Mouse (Mus musculus) intestine, embryonic 15.5 days (tissue): Measurements from ENCODE around the gene Syt15. TPM values are rescaled to one million over a fixed set of nuclear protein-coding genes. Genes with fewer than 3 reads are reported as not detected.

Experiments
- ATAC-seq: fragments of 200-750 bp; cut with Nextera tagmentation; 2 replicates; pipeline ENCODE4 v1.8.0; 2017; ENCODE audit warnings: moderate TSS enrichment, moderate library complexity
- H3K27ac ChIP-seq: fragments of 300-500 bp; sonication (generic); 2 replicates; pipeline ENCODE4 v1.5.1; 2015; ENCODE audit warnings: mild to moderate bottlenecking, inconsistent platforms
- H3K27me3 ChIP-seq: fragments of 300-500 bp; sonication (generic); replicated peaks from 2 replicates; pipeline ENCODE4 v1.6.1; 2015; ENCODE audit warnings: inconsistent platforms
- H3K36me3 ChIP-seq: fragments of 300-500 bp; sonication (generic); 2 replicates; pipeline ENCODE4 v1.6.1; 2015; ENCODE audit warnings: inconsistent platforms
- H3K4me1 ChIP-seq: fragments of 300-500 bp; sonication (generic); replicated peaks from 2 replicates; pipeline ENCODE4 v1.6.1; 2015; ENCODE audit warnings: inconsistent platforms
- H3K4me2 ChIP-seq: fragments of 300-500 bp; sonication (generic); replicated peaks from 2 replicates; pipeline ENCODE4 v1.6.1; 2015; ENCODE audit warnings: mild to moderate bottlenecking, inconsistent platforms
- H3K4me3 ChIP-seq: fragments of 300-500 bp; sonication (generic); replicated peaks from 2 replicates; pipeline ENCODE4 v1.5.1; 2015; ENCODE audit warnings: inconsistent platforms
- H3K9ac ChIP-seq: fragments of 300-500 bp; sonication (generic); 2 replicates; pipeline ENCODE4 v1.6.1; 2015; ENCODE audit warnings: inconsistent platforms
- H3K9me3 ChIP-seq: fragments of 300-500 bp; sonication (generic); 2 replicates; pipeline ENCODE4 v1.6.1; 2016; ENCODE audit warnings: inconsistent platforms
- WGBS: fragments of 180-500 bp; shearing (Covaris S2); methylation state at CpG from one replicate; pipeline ENCODE4 v1.1.7; 2015; 5-methylcytosine and 5-hydroxymethylcytosine counted together
- polyA plus RNA-seq: library from polyadenylated mRNA; unstranded; fragments of >200 nt; fragmentation: Nextera tagmentation; extraction: Ambion mirVana; gene quantifications from 2 replicates; pipeline ENCODE4 v1.2.1, GENCODE M21; 2015

The Syt15 gene
- polyA plus RNA-seq, 1 experiment from 2014 or later: 0.73 TPM

DNA sequence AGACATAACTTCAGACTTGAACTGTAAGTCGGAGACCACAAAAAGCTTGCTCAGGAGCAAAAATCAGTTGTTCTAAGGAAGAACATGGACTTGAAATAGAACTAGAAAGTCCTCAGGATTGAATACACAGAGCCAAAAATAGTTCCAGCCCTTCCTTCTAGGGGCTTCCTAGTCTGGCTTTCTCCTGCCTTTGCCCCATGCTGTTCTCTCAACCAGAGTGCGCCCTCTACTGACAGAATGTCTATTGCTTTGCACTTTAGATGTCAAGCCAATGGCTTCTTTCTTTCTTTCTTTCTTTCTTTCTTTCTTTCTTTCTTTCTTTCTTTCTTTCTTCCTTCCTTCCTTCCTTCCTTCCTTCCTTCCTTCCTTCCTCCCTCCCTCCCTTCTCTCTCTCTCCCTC lies 10.7 kb upstream of the Syt15 start:
- no peaks in the 10 kb centered on the region for H3K9me3 ChIP-seq
- H3K9ac ChIP-seq: no peak overlapping the region
- H3K27ac ChIP-seq: no peak overlapping the region
- ATAC-seq: no peak
- H3K4me1 ChIP-seq: no peaks in the 10 kb centered on the region
- 54% methylated on average over 2 of the region's 2 CpGs for WGBS
- H3K36me3 ChIP-seq: no peaks in the 10 kb centered on the region
- H3K4me2 ChIP-seq: no peak overlapping the region
- H3K27me3 ChIP-seq: no peaks in the 10 kb centered on the region
- H3K4me3 ChIP-seq: no peak overlapping the region

DNA sequence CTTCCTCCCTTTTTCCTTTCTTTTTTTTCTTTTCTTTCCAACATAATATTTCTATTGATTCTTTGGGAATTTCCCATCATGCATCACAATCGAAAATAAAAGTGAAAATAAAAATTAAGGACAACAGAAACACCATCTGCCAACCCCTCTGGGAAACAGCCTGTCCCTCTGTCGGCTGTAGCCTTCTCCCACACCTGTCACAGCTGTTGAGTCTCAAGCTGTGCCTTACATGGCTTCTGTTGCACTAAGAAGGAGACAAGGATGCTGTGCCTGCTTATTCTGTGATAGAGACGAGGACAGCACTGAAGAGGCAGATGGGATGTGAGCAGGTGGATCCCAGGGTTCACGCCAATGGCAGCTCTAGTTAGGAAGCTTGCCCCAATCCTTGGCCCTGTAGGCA lies 10.3 kb upstream of the Syt15 start:
- Histone ChIP-seq H3K4me2 (no peak overlapping the region), H3K4me3 (no peak overlapping the region), H3K27ac (no peak overlapping the region), H3K36me3 (no peaks in the 10 kb centered on the region), H3K4me1 (no peaks in the 10 kb centered on the region), H3K9ac (no peak overlapping the region), H3K27me3 (no peaks in the 10 kb centered on the region), H3K9me3 (no peaks in the 10 kb centered on the region)
- ATAC-seq: no peak
- 60% methylated on average over 4 of the region's 4 CpGs for WGBS

DNA sequence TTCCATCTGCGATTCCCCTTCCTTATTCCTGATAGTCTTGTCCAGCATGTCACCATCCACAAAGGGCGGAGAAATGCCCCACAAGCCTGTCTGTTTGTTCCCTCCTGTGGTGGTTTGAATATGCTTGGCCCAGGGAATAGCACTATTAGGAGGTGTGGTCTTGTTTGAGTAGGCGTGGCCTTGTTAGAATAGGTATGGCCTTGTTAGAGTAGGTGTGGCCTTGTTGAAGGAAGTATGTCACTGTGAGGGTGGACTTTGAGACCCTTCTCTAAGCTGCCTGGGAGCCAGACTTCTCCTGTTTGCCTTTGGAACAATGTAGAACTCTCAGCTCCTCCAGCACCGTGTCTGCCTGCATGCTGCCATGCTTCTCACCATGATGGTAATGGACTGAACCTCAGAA lies 9.5 kb upstream of the Syt15 start:
- Histone ChIP-seq H3K36me3 (no peaks in the 10 kb centered on the region), H3K4me3 (no peak overlapping the region), H3K4me2 (no peak overlapping the region), H3K4me1 (no peaks in the 10 kb centered on the region), H3K27ac (no peak overlapping the region), H3K27me3 (no peaks in the 10 kb centered on the region), H3K9me3 (no peaks in the 10 kb centered on the region), H3K9ac (no peak overlapping the region)
- WGBS: 89% methylated on average over 4 of the region's 4 CpGs
- peak; percentile 59; the same call in 1 of the 2 replicates for ATAC-seq

DNA sequence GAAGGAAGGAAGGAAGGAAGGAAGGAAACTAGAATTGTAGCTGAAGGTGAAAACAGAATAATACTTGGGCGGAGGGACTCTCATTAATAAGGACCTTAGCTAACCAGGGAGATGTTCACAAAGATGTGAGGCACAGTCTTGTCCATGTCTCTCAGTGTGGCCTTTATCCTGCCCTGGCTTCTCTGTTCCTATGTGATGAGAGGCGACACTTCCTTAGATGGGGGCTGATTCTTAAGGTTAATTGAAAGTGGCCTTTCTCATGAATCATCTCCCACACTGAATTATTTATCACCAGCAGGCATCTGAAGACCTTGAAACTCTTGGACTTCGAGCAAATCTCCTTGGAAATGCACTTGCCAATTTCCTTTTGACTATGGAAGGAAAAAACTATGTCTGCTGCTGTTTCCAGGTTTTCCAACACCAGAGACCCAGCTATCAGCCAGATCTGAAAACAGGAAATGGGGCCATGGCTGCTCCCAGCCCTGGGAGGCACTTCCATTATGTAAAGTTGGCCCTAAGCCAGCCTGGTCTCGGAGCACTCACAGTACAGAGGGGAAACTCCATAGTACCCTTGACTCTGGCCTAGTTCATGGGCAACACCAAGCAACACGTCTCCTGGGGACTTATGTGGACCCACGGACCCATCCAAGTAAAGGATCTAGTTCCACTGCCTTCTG lies 3.8 kb upstream of the Syt15 start:
- no peak overlapping the region for H3K4me3 ChIP-seq
- H3K27ac ChIP-seq: no peak overlapping the region
- no peaks in the 10 kb centered on the region for H3K9me3 ChIP-seq
- H3K4me1 ChIP-seq: peaks cover 7% of the 10 kb centered on the region; the same call in 1 of the 2 replicates
- 64% methylated on average over 6 of the region's 6 CpGs for WGBS
- H3K4me2 ChIP-seq: no peak overlapping the region
- no peaks in the 10 kb centered on the region for H3K36me3 ChIP-seq
- H3K9ac ChIP-seq: no peak overlapping the region
- ATAC-seq: peak; percentile 63
- H3K27me3 ChIP-seq: peaks cover 22% of the 10 kb centered on the region

DNA sequence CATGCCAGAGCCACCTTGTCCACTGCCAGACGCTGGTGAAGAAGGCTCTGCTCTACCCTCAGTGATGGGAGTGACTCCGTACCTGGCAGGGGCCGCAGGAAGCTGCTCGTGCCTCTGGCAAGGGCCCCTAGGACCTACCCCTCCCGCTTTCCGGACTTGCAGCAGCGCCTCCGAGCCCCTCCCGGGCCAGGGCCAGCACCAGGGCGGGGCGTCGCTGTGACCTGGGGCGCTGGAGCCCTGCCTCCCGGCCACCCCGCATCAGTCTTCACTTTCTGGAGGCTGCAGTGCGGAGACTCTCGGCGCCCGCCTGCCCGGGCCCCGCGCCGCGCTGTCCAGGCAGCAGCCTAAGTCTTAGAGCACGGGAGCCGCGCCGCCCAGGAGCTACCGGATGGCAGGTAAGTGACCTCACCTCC lies 397 bp downstream of the Syt15 start:
- Histone ChIP-seq H3K4me2 (peak overlapping the region; percentile 68), H3K4me1 (peaks cover 7% of the 10 kb centered on the region; the same call in 1 of the 2 replicates), H3K36me3 (no peaks in the 10 kb centered on the region), H3K9me3 (no peaks in the 10 kb centered on the region), H3K27me3 (peaks cover 28% of the 10 kb centered on the region), H3K27ac (no peak overlapping the region), H3K9ac (peak overlapping the region; percentile 32; the same call in 1 of the 2 replicates), H3K4me3 (peak overlapping the region; percentile 36)
- peak; percentile 58 for ATAC-seq
- 1% methylated on average over 29 of the region's 29 CpGs for WGBS

DNA sequence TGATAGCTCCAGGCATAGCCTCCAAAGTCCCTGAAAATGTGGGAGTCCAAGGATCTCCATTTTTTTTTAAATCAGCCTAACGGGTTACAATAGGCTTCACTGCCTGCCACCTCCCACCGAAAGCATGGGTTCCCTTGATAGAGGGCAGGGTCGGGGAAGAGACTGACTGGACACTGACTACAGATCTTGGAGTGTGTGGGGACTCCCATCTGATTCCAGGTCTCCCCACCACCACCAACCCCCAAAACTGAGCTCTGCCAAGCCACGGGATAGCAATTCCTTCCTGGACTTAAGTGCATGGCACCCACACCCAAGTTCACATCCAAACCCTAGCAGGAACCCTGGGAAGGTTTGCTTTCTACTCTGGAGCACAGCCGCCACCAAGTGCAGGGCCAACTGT lies 1.0 kb downstream of the Syt15 start:
- 76% methylated on average over 5 of the region's 5 CpGs for WGBS
- Histone ChIP-seq H3K9me3 (no peaks in the 10 kb centered on the region), H3K4me3 (no peak overlapping the region), H3K9ac (no peak overlapping the region), H3K27me3 (peaks cover 28% of the 10 kb centered on the region), H3K4me1 (peaks cover 7% of the 10 kb centered on the region; the same call in 1 of the 2 replicates), H3K36me3 (no peaks in the 10 kb centered on the region), H3K27ac (no peak overlapping the region), H3K4me2 (peak overlapping the region; percentile 68)
- no peak for ATAC-seq

DNA sequence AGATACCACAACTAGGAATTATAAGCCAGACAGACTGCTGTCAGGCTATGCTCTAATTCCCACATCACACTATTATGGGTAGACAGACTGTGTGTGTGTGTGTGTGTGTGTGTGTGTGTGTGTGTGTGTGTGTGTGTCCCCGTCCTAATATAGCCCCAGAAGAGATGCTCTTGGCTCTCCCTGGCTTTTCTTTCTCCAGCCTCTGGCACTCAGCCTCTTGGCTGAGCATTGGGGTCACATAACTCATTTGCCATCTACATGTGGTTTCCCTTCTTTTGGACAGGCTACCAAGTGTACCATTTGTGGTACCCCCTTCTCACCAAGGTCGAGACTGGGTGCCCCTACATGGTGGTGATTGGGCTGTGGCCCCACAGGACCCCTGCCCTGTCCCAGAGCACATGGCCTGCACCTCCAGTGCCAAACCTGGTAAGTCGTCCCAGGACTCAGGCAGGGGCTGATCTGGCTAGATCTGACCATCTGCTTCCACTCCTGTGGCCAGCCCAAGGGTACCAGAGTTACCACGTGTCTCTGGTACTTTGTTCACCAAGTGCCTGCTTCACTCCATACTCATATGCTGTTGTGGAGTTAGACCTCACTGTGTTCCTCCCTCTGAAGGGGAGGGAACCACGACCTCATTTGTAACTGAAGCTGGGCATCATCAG lies 2.2 kb downstream of the Syt15 start:
- WGBS: 71% methylated on average over 5 of the region's 5 CpGs
- Histone ChIP-seq H3K9ac (no peak overlapping the region), H3K36me3 (no peaks in the 10 kb centered on the region), H3K4me1 (peaks cover 4% of the 10 kb centered on the region; the same call in 1 of the 2 replicates), H3K27ac (no peak overlapping the region), H3K9me3 (no peaks in the 10 kb centered on the region), H3K4me3 (no peak overlapping the region), H3K27me3 (peaks cover 28% of the 10 kb centered on the region), H3K4me2 (no peak overlapping the region)
- no peak for ATAC-seq

DNA sequence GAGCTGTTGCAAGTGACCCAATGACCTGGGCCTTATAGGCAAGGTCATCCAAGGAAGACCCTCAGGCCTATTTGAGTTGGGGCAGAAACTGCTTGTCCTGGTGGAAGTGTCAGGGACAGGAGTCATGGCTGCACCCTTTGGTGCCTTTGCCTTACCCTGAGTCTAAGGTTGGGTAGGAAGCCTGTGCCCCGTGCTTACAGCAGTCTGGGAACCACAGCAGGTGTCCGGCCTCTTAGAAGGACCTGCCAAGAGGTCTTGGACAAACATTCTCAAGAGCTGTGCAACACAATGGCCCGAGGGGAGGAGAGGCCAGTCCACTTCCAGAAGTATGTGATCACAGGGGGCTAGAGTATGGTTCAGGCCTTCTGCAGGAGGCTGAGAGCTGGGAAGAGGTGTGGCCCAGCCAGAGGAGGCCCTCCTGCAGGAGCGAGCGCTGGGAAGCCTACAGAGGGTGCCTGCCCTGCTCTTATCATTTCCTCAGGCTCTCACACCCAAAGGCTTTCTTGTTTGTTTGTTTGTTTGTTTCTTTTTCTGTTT lies 4.0 kb downstream of the Syt15 start:
- no peak overlapping the region for H3K4me3 ChIP-seq
- no peaks in the 10 kb centered on the region for H3K36me3 ChIP-seq
- no peak overlapping the region for H3K4me2 ChIP-seq
- H3K9ac ChIP-seq: no peak overlapping the region
- peak; percentile 45; the same call in 1 of the 2 replicates for ATAC-seq
- peaks cover 4% of the 10 kb centered on the region; the same call in 1 of the 2 replicates for H3K4me1 ChIP-seq
- peaks cover 26% of the 10 kb centered on the region for H3K27me3 ChIP-seq
- H3K27ac ChIP-seq: no peak overlapping the region
- no peaks in the 10 kb centered on the region for H3K9me3 ChIP-seq
- 59% methylated on average over 5 of the region's 5 CpGs for WGBS

DNA sequence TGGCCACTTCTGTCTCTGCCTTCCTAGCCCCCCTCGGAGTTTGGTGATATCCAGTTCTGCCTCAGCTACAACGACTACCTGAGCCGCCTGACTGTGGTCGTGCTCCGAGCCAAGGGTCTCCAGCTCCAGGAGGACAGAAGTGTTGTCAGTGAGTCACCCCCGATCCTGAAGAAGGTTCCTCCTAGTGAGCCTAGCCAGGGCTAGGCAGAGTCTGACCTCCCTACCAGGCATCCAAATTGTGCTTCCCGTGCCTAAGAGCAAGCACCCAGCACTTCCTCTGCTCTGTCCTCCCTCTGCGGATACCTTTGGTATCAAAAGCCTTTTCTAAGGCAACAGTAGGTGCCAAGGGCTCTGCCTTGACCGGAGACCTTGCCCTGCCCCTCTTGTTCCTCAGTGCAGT lies 6.6 kb downstream of the Syt15 start:
- ATAC-seq: no peak
- Histone ChIP-seq H3K27ac (no peak overlapping the region), H3K9me3 (no peaks in the 10 kb centered on the region), H3K9ac (no peak overlapping the region), H3K4me1 (no peaks in the 10 kb centered on the region), H3K36me3 (no peaks in the 10 kb centered on the region), H3K27me3 (0 out of 2 replicates have a peak, but pooled peaks cover 2% of the 10 kb centered on the region), H3K4me3 (no peak overlapping the region), H3K4me2 (no peak overlapping the region)
- WGBS: 83% methylated on average over 9 of the region's 9 CpGs

DNA sequence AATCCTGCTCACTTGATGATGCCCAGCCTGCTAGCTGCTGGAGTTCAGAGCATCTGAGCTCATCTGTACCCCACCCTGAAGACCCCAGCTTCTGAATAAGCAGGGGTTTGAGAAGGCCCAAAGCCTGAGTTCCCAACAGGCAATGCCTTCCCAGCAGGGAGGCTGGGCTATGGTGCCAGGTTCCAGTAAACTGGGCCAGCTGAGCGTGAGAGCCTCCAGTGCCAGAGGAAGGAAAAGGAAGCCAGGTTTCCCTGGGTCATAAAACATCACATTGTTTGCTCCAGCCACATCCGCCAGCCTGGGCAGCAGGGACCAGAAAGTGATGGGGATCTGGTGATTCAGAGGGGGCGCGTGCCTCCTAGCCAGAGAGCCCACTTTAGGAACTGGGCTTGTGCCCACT lies 7.2 kb downstream of the Syt15 start:
- H3K27ac ChIP-seq: no peak overlapping the region
- no peaks in the 10 kb centered on the region for H3K27me3 ChIP-seq
- WGBS: 58% methylated on average over 4 of the region's 4 CpGs
- H3K4me3 ChIP-seq: no peak overlapping the region
- no peaks in the 10 kb centered on the region for H3K36me3 ChIP-seq
- H3K4me1 ChIP-seq: no peaks in the 10 kb centered on the region
- no peak for ATAC-seq
- no peaks in the 10 kb centered on the region for H3K9me3 ChIP-seq
- H3K4me2 ChIP-seq: no peak overlapping the region
- no peak overlapping the region for H3K9ac ChIP-seq

DNA sequence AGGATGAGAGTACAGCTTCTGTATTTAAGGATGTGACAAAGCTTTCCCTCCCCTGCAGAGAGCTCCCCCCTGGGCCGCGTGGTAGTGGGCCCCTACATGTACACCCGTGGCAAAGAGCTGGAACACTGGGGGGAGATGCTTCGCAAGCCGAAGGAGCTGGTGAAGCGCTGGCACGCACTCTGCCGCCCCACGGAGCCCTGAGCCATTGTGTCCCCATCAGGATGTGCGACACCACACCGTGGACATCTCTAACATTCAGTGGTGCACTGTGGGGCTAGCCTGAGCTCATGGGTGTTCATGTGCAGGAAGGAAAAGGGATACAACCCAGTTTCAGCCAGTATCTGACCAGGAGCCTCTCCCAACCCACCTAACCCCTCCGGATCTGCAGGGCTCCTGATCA lies 8.6 kb downstream of the Syt15 start:
- Histone ChIP-seq H3K9ac (no peak overlapping the region), H3K4me1 (no peaks in the 10 kb centered on the region), H3K4me3 (no peak overlapping the region), H3K36me3 (no peaks in the 10 kb centered on the region), H3K4me2 (no peak overlapping the region), H3K27ac (no peak overlapping the region), H3K27me3 (no peaks in the 10 kb centered on the region), H3K9me3 (no peaks in the 10 kb centered on the region)
- 80% methylated on average over 12 of the region's 12 CpGs for WGBS
- ATAC-seq: no peak

DNA sequence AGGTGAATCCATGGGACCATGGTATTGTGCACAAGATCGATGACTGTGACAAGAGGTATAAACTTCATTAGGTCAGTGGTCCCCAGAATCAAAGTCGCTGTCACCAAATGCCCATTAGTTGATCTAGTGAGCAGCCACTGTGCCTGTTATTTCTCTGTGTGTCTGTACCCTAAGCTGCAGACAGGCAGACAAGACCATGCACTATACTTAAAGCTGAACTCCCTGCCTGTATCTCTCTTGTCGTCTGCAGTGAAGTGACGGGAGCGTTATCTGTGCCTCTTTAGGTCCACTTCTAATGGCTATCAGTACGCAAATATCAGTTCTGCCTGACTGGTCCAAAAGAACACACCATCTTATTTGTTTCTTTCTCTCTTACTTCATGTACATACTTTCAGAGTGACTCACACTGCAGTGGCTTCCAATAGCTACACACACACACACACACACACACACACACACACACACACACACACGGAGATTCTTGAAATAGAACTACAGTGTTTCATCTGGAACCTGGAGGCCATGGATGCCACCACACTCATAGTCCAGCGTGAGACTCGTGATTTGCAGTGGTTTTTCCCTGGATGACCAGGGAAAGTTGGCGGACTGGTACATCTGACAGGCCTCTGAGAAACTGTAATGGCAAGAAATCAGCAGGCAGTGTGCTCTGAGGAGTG lies 9.6 kb downstream of the Syt15 start:
- H3K4me2 ChIP-seq: no peak overlapping the region
- WGBS: 77% methylated on average over 10 of the region's 10 CpGs
- no peak overlapping the region for H3K4me3 ChIP-seq
- no peaks in the 10 kb centered on the region for H3K36me3 ChIP-seq
- H3K9me3 ChIP-seq: no peaks in the 10 kb centered on the region
- no peak for ATAC-seq
- H3K9ac ChIP-seq: no peak overlapping the region
- H3K4me1 ChIP-seq: no peaks in the 10 kb centered on the region
- no peak overlapping the region for H3K27ac ChIP-seq
- no peaks in the 10 kb centered on the region for H3K27me3 ChIP-seq
